Mouse (Mus musculus) stomach, embryonic 15.5 days (tissue): ENCODE results near the gene Gm9945. TPM values are rescaled to one million over a fixed set of nuclear protein-coding genes. Genes with fewer than 3 reads are reported as not detected.
A peak's percentile ranks its signal among the peaks of the same experiment; 100 is the strongest.

ENCODE experiments used
- ATAC-seq: fragments of 200-750 bp; cut with Nextera tagmentation; 2 replicates; pipeline ENCODE4 v1.8.0; 2017; ENCODE audit warnings: low read depth, moderate number of reproducible peaks, moderate TSS enrichment; ENCODE audit not compliant: insufficient read depth, low FRiP score
- H3K27ac ChIP-seq: fragments of 300-500 bp; sonication (generic); 2 replicates; pipeline ENCODE4 v1.5.1; 2015; ENCODE audit warnings: mild to moderate bottlenecking, inconsistent platforms
- H3K27me3 ChIP-seq: fragments of 300-500 bp; sonication (generic); replicated peaks from 2 replicates; pipeline ENCODE4 v1.6.1; 2015; ENCODE audit warnings: inconsistent platforms
- H3K36me3 ChIP-seq: fragments of 300-500 bp; sonication (generic); 2 replicates; pipeline ENCODE4 v1.6.1; 2015; ENCODE audit warnings: inconsistent platforms
- H3K4me1 ChIP-seq: fragments of 300-500 bp; sonication (generic); 2 replicates; pipeline ENCODE4 v1.6.1; 2015; ENCODE audit warnings: inconsistent platforms
- H3K4me2 ChIP-seq: fragments of 300-500 bp; sonication (generic); 2 replicates; pipeline ENCODE4 v1.6.1; 2015; ENCODE audit warnings: mild to moderate bottlenecking, inconsistent platforms
- H3K4me3 ChIP-seq: fragments of 300-500 bp; sonication (generic); replicated peaks from 2 replicates; pipeline ENCODE4 v1.5.1; 2015; ENCODE audit warnings: inconsistent platforms
- H3K9ac ChIP-seq: fragments of 300-500 bp; sonication (generic); 2 replicates; pipeline ENCODE4 v1.6.1; 2015; ENCODE audit warnings: inconsistent platforms
- H3K9me3 ChIP-seq: fragments of 300-500 bp; sonication (generic); 2 replicates; pipeline ENCODE4 v1.6.1; 2016; ENCODE audit warnings: inconsistent platforms
- WGBS: fragments of 180-500 bp; shearing (Covaris S2); methylation state at CpG from one replicate; pipeline ENCODE4 v1.1.7; 2015; 5-methylcytosine and 5-hydroxymethylcytosine counted together
- polyA plus RNA-seq: library from polyadenylated mRNA; unstranded; fragments of >200 nt; fragmentation: Nextera tagmentation; extraction: Ambion mirVana; gene quantifications from 2 replicates; pipeline ENCODE4 v1.2.1, GENCODE M21; 2015

The Gm9945 gene
- polyA plus RNA-seq, 1 experiment from 2014 or later: not detected

GRCm38 (mm10) chr11:53502039-53502765 lies 22.2 kb downstream of the Gm9945 start:
- no peak overlapping the region for H3K4me3 ChIP-seq
- no peak overlapping the region for H3K27ac ChIP-seq
- no peaks in the 10 kb centered on the region for H3K9me3 ChIP-seq
- H3K4me2 ChIP-seq: no peak overlapping the region
- ATAC-seq: no peak
- H3K9ac ChIP-seq: no peak overlapping the region
- H3K4me1 ChIP-seq: 0 out of 2 replicates have a peak, but pooled peaks cover 4% of the 10 kb centered on the region
- no peaks in the 10 kb centered on the region for H3K27me3 ChIP-seq
- WGBS: 76% methylated on average over 8 of the region's 8 CpGs
- H3K36me3 ChIP-seq: no peaks in the 10 kb centered on the region

GRCm38 (mm10) chr11:53503738-53504137 lies 23.8 kb downstream of the Gm9945 start:
- no peak overlapping the region for H3K4me2 ChIP-seq
- H3K36me3 ChIP-seq: no peaks in the 10 kb centered on the region
- 80% methylated on average over 5 of the region's 5 CpGs for WGBS
- 0 out of 2 replicates have a peak, but pooled peaks cover 4% of the 10 kb centered on the region for H3K4me1 ChIP-seq
- no peak overlapping the region for H3K4me3 ChIP-seq
- no peaks in the 10 kb centered on the region for H3K27me3 ChIP-seq
- no peak overlapping the region for H3K9ac ChIP-seq
- no peaks in the 10 kb centered on the region for H3K9me3 ChIP-seq
- ATAC-seq: no peak
- H3K27ac ChIP-seq: no peak overlapping the region

GRCm38 (mm10) chr11:53504376-53504775 lies 24.4 kb downstream of the Gm9945 start:
- no peak overlapping the region for H3K27ac ChIP-seq
- no peaks in the 10 kb centered on the region for H3K9me3 ChIP-seq
- no peak overlapping the region for H3K4me2 ChIP-seq
- 80% methylated on average over 8 of the region's 8 CpGs for WGBS
- H3K9ac ChIP-seq: no peak overlapping the region
- no peaks in the 10 kb centered on the region for H3K36me3 ChIP-seq
- ATAC-seq: no peak
- H3K27me3 ChIP-seq: no peaks in the 10 kb centered on the region
- no peak overlapping the region for H3K4me3 ChIP-seq
- 0 out of 2 replicates have a peak, but pooled peaks cover 4% of the 10 kb centered on the region for H3K4me1 ChIP-seq

- H3K36me3 ChIP-seq: no peaks in the 10 kb centered on the region
- H3K4me1 ChIP-seq: 0 out of 2 replicates have a peak, but pooled peaks cover 4% of the 10 kb centered on the region
- no peaks in the 10 kb centered on the region for H3K9me3 ChIP-seq
- no peak overlapping the region for H3K9ac ChIP-seq
- H3K4me3 ChIP-seq: no peak overlapping the region
- H3K27ac ChIP-seq: no peak overlapping the region
- H3K4me2 ChIP-seq: no peak overlapping the region
- no peaks in the 10 kb centered on the region for H3K27me3 ChIP-seq
- ATAC-seq: no peak
- WGBS: 74% methylated on average over 5 of the region's 5 CpGs
Observed at GRCm38 (mm10) chr11:53505026-53505663, 25.2 kb downstream of the Gm9945 start.

- H3K4me3 ChIP-seq: no peak overlapping the region
- ATAC-seq: no peak
- WGBS: 83% methylated on average over 9 of the region's 9 CpGs
Observed at GRCm38 (mm10) chr11:53507098-53507805, 27.3 kb downstream of the Gm9945 start.

GRCm38 (mm10) chr11:53508152-53508551 lies 28.2 kb downstream of the Gm9945 start:
- Histone ChIP-seq H3K4me3 (no peak overlapping the region), H3K9me3 (no peaks in the 10 kb centered on the region), H3K27ac (no peak overlapping the region), H3K9ac (no peak overlapping the region), H3K36me3 (no peaks in the 10 kb centered on the region), H3K27me3 (no peaks in the 10 kb centered on the region), H3K4me2 (no peak overlapping the region), H3K4me1 (no peaks in the 10 kb centered on the region)
- no peak for ATAC-seq
- 66% methylated on average over 7 of the region's 7 CpGs for WGBS

More at GRCm38 (mm10) chr11:53507098-53507805, 27.3 kb downstream of the Gm9945 start:
- Histone ChIP-seq H3K36me3 (no peaks in the 10 kb centered on the region), H3K27me3 (no peaks in the 10 kb centered on the region), H3K27ac (no peak overlapping the region), H3K9me3 (no peaks in the 10 kb centered on the region), H3K9ac (no peak overlapping the region), H3K4me2 (no peak overlapping the region), H3K4me1 (no peaks in the 10 kb centered on the region)

- 39% methylated on average over 3 of the region's 3 CpGs for WGBS
- H3K27ac ChIP-seq: no peak overlapping the region
- no peaks in the 10 kb centered on the region for H3K9me3 ChIP-seq
- H3K9ac ChIP-seq: no peak overlapping the region
- no peak overlapping the region for H3K4me2 ChIP-seq
- ATAC-seq: no peak
- H3K4me3 ChIP-seq: no peak overlapping the region
- H3K4me1 ChIP-seq: no peaks in the 10 kb centered on the region
- no peaks in the 10 kb centered on the region for H3K36me3 ChIP-seq
- no peaks in the 10 kb centered on the region for H3K27me3 ChIP-seq
Observed at GRCm38 (mm10) chr11:53508591-53508990, 28.6 kb downstream of the Gm9945 start.

- no peaks in the 10 kb centered on the region for H3K36me3 ChIP-seq
- no peak overlapping the region for H3K4me3 ChIP-seq
- no peak overlapping the region for H3K9ac ChIP-seq
- 44% methylated on average over 5 of the region's 5 CpGs for WGBS
- H3K27me3 ChIP-seq: no peaks in the 10 kb centered on the region
- no peaks in the 10 kb centered on the region for H3K4me1 ChIP-seq
- no peaks in the 10 kb centered on the region for H3K9me3 ChIP-seq
- no peak overlapping the region for H3K4me2 ChIP-seq
- ATAC-seq: no peak
- H3K27ac ChIP-seq: no peak overlapping the region
Observed at GRCm38 (mm10) chr11:53510351-53510750, 30.4 kb downstream of the Gm9945 start.

GRCm38 (mm10) chr11:53516775-53517627 lies 37.0 kb downstream of the Gm9945 start:
- H3K9ac ChIP-seq: no peak overlapping the region
- H3K27me3 ChIP-seq: no peaks in the 10 kb centered on the region
- no peak overlapping the region for H3K4me2 ChIP-seq
- H3K4me1 ChIP-seq: peaks cover 15% of the 10 kb centered on the region
- 53% methylated on average over 8 of the region's 8 CpGs for WGBS
- 0 out of 2 replicates have a peak, but pooled peaks have one; percentile 41 for ATAC-seq
- H3K9me3 ChIP-seq: no peaks in the 10 kb centered on the region
- no peak overlapping the region for H3K27ac ChIP-seq
- H3K36me3 ChIP-seq: no peaks in the 10 kb centered on the region
- no peak overlapping the region for H3K4me3 ChIP-seq

- Histone ChIP-seq H3K36me3 (no peaks in the 10 kb centered on the region), H3K4me3 (peak overlapping the region; percentile 82; the same call in 1 of the 2 replicates), H3K4me1 (peaks cover 23% of the 10 kb centered on the region), H3K27me3 (no peaks in the 10 kb centered on the region), H3K9ac (no peak overlapping the region), H3K4me2 (peak overlapping the region; percentile 66; the same call in 1 of the 2 replicates), H3K27ac (peak overlapping the region; percentile 87; the same call in 1 of the 2 replicates), H3K9me3 (no peaks in the 10 kb centered on the region)
- no peak for ATAC-seq
- 51% methylated on average over 5 of the region's 5 CpGs for WGBS
Observed at GRCm38 (mm10) chr11:53518759-53519158, 38.8 kb downstream of the Gm9945 start.
